Mouse (Mus musculus) NIH3T3 (cell line): ENCODE data around the gene Mcl1.
"Not testable (repeated sequence)": the region's sequence is repeated elsewhere in the genome, so short reads cannot be mapped to it uniquely, and the experiment has no call there.

Experiments used
- DNase-seq: peaks from one replicate; pipeline ENCODE4 v3.0.0-alpha.2; 2012; ENCODE audit warnings: low read depth

The Mcl1 gene

DNA sequence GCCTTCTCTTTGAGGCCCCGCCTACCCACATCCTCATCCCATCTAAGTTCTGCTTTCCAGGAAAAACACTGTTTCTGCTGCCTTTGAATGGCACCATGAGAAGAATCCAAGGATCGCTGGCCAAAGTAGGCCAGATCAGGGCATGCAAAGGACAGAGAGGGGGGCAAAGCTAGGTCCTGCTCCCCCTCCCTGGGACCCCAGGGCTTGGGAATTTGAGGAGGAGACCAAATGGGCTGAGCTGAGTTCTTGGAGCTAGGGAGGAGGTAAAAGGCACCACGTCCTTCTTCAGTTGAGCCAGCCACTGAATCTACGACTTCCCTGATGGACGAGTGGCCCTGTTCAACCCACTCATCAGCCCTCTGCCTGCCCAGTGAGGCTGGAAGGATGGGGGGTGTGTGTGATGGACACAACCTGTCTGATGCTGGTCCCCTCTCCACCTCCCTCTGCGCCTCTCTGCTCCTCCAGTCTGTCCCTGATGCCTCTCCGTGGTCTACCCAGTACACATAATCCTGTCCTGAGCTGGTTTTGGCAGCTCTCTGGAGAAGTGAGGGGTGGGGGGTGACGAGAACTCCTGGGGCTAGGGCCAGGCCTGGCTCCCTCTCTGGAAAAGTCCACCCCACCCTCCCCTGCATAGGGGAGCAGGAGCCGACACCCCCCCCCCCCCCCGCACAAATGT, 28.0 kb downstream of the Mcl1 start:
- peak; percentile 51 for DNase-seq

DNA sequence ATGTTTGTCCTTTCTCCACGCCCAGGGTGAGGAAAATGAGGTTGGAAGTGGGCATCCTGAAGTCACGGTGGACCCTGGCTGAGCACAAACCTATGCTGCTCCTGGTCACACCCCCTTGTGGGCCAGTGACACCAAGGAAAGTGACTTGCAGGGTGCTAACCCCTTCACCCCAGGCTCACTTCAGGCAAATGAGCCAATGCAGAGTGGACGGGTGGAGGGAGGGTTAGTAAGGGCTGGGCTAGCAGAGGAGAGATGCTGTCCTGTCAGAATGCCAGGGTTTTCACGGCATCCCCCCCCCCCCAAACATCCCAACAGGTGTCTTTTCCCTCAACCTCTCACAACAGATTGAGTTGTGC, 28.6 kb downstream of the Mcl1 start:
- DNase-seq, result no peak

DNA sequence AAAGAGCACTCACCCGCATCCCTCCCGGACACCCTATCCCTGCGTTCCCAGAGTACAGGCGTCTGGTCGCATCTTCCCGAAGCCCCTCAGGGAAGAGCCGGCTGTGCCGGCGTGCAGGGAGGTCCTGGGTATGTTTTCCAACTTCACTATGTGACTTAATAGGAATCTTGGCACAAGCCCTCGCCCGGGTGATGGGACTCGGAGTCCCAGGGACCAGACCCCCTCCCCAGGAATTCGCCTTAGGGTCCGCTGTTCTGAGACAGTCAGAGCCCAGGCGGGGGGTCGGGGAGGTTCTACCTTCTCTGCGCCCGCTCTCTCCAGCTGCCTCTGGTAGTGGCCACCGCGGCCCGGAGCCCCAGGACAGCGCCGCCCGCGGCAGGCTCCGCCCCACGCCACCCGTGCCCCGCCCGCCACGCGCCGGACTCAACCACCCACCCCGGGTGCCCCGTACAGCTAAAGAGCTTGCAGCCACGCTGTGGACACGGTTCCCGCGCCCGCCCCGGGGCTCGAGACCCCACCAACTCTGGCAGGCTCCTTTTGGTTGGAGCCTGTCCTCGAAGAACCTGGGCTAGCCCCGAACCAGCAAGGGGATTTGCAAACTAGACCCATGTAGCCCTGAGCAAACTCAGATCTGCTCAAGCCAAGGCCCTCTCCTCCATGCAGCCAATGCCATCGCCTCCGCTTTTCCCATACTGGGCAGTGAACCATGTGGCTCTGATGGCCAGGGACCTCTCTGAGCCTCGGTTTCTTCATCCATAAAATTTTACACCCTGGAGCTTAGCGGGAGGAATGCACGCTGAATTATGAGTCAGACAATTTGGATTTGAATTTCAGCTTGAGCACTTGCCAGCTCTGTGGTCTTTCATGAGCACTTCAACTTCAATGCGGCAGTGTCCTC, 29.2 kb downstream of the Mcl1 start, which contains the start of gene Adamtsl4:
Gene Adamtsl4, minus strand, starts transcription at position 394 of the 898 bp plus-strand sequence.
- peak; percentile 98 for DNase-seq

DNA sequence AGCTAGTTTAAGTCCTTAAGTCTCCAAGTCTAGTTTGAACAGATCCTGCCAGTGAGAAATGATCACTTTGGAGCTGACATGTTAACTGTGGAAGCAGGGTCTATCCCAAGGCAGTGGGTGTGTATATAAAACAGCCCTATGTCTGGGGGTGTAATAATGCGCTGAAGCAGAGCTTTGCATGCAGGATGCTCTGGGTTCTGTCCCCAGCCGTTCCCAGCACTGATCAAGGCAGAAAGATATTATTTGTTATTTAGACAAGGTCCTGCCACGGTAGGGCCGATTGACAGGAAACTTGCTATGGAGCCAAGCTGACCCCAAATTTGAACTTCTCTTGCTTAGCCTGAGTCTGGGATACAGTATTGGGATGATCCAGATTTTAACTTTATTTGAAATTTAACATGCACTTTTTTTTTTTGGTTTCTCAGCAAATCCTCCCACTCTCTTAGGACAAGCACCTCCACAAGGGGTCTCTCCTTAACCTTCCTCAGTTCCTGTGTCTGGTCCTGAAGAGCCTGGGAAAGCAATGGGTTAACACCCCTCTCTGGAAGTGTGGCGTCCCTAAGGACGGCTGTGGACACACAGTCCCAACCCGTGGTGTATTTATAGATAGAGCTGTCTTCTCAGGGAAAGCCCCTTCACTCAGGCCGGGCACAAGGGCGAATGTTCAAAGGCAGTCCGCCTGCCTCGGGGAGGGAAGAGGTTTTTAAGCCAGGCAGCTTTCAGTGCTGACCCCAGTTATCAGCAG, 30.8 kb downstream of the Mcl1 start:
- no peak for DNase-seq

DNA sequence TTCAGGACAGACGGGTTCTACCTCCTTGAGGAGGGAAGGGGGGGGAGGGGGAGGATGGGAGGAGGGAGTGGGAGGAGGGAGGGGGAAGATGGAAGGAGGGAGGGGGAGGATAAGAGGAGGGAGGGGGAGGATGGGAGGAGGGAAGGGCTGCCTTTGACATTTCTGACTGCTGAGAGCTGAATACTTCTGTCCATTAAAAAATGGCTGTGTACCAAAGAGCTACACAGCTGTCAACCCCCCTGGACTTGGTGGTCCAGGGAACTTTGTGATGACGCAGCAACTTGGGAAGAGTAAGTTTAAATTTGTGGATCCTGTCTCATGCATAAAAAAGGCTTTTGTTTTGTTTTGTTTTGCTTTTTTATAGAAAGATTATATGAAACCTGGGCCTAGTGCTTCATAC, 31.4 kb downstream of the Mcl1 start:
- DNase-seq, result no peak

DNA sequence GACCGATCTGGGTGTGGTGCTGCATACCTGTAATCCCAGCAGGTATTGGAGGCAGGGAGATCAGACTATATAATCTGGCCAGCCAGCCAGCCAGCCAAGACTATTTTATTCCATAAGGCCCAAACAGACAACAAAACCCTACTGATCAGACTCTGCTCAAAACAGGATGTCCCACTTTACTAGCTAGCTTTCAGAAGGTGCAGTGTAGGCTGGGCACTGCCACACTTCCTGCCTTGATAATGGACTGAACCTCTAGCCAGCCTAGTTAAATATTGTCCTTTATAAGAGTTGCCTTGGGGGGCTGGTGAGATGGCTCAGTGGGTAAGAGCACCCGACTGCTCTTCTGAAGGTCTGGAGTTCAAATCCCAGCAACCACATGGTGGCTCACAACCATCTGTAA, 32.0 kb downstream of the Mcl1 start:
- not testable (repeated sequence) for DNase-seq

DNA sequence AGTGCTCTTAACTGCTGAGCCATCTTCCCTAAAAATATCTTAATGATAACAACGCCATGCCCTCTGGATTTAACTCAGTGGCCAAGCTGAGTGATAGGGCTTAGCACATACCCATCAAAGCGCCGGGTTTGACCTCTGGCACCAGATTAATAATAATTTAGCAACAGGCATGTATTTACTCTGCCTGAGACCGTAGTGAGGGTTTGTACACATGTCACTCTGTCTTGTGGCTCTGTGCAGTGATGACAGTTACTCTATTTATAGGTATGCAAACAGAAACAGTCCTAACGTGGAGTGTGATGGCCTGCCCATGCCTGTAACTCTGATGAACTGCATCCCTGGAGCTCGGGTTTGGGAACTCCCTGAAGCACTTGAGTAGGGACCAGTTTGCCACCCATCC, 34.1 kb downstream of the Mcl1 start:
- no peak for DNase-seq

DNA sequence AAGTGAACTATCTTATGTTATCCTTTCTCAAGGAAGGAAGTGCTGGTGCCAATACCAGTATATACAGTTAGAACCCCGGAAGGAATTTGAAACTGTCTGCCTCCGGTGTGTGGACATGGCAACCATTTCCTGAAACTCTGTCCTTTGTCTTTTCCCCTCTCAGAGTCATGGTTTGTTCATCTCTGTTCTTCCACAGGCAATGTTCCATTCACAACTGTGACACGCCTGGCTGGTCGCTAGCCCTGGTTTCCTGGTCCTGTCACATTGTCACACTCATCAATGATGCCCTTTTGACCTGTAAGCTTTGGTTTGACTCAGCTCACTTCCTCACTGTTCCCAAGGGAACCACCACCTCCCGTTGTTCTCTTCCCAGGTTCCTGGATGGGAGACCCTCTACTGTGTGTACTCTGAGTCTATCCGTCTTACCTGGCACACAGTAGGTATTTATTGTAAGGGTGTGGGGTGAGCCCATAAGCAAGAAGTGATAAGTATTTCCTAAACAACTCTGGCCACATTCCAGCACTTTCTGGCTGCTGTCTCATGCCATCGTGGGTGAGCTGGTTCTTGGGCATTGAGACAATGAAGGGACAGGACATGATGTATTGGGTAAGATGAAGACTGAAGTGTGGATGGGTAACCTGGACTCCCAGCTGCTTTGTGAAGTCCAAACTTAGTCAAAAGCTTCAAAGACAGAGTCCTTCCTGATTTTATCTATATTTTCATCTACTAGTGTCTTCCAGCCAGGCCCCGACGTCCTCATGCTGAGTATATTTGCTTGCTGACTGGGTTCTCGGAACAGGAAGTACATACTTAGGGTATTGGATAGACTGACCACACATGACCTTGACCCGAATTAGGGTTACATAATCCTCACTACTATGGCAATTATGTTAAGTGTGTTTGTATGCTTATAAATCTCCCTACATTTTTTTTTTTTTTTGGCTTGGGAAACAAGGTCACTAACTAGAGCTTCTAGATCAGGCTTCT, 35.5 kb downstream of the Mcl1 start:
- DNase-seq, result no peak

DNA sequence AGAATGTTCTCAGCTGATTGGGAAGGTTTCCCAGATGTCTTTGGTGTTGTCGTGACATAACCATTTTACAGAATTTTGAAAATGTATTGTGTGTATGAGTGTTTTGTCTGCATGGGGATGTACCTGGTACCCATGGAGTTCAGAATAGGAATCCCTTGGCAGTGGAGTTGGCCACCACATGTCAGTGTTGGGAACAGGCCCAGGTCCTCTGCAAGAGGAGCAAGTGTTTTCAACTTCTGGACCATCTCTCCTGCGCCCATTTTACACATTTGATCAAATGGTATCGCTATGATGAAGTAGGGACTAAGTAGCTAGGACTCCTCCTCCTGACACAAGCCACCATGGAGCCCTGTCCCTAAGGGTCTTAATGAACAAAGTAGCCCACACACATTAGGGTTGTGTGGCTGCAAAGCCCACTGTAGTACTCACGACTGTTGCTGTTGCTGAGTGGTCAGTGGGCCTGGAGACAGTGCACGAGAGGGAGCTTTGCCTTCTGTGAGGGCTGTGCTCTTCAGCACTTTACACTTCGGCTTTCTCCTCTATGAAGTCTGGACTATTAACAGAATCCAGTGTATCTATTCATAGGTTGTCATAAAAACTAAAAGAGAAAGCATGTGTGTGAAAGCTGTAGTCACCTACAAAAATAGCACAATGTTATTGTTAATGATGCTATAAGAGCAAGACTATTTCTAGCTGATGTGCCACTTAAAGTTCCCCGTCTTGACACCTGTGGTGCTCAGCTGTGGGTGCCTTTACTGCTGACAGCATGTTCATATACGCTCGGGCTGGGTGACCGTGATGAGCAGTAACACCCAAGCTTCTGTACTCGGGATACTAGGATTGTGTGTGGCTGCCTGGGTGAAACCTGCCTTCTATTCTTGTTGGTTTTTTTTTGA, 36.5 kb downstream of the Mcl1 start:
- DNase-seq, result no peak

DNA sequence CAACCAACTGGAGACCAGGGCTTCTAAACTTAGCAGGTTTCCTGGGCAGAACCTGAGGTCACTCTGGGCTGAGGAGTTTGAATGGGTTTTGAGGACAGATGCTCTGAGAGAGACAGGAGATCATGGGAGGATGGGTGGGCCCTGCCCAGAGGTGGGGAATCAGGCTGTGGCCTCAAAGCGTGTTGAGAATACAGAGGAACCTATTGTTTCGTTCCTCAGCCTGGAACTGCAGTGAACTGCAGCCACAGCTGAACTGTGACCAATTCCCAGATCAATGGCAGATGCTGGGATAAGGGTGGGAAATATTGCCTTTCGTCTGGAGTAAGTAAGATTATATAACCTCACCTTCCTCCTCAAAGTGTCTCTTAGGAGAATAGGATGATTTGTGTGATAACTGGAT, 37.2 kb downstream of the Mcl1 start:
- no peak for DNase-seq

DNA sequence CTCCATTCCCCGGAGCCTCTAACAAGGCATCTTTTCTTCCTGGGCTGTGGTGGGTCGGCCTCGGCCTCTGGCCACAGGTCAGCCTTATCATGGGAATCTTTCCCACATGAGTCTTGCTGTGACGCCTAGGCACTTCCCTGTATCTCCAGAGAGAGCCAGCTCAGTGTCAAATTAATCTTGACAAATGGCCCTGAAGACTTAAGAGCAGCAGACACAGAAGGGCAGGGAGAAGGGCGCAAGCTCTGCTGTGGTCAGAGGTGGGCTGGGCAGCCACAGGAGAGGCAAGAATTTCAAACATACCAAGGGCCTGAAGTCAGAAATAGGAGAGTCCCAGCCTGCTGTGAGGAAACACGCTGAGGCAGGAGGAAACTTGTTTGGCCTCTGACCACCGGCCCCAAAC, 37.8 kb downstream of the Mcl1 start:
- peak; percentile 87 for DNase-seq

DNA sequence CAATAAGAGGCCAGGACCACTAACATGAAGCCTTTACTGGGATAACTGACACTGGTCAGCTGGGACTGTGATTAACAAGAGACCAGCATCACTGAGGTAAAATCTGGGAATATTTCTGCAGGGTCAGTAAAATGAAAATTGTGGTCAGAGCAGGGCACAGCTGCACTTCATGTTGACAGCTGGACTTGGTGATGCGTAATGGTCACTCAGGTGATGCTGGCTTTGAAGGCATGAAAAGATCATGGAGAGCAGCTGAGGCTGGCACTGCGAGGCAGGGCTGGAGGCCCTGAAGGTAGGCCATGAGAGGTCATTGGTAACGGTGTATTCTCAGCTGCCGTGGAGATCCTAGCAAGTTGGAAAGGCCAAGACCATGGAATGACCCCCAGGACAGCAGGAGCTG, 39.7 kb downstream of the Mcl1 start:
- no peak for DNase-seq

DNA sequence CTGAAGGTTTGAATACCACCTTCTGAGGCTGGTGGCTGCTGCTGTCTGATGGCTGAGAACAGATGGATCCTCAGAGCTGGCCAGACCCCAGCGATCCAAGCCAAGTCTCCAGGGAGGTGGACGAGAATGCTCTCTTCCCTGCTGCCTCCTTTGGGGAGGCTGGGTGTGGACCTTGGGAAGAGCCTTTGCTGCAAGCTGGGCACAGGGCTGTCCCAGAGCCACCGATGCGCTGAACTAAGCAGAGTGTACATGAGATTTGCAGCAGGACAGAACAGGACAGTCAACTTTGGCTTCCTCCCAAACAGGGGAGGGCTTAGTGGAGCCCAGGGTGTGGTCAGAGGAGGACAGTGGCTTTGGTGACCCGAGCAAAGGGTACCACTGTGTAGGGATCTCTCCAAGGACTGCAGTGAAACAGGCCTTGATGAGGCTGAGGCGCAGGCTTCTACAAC, 41.7 kb downstream of the Mcl1 start:
- no peak for DNase-seq

DNA sequence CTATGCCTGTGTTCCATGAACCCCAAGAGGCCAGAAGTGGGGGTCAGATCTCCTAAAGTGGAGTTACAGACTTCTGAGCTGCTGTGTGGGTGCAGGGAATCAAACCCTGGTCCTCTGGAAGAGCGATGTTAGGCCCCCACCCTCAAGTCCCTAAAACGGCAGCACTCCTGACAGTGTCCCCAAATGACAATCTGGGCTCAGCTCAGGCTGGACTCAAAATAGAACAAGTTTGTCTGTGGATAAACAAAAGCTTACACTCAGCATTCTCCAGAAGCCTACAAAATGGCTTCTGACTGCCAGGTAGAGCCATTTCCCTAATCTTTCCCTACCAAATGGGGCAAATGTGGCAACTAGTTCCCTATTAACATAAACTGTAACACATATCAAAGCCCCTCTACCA, 42.5 kb downstream of the Mcl1 start:
- no peak for DNase-seq

DNA sequence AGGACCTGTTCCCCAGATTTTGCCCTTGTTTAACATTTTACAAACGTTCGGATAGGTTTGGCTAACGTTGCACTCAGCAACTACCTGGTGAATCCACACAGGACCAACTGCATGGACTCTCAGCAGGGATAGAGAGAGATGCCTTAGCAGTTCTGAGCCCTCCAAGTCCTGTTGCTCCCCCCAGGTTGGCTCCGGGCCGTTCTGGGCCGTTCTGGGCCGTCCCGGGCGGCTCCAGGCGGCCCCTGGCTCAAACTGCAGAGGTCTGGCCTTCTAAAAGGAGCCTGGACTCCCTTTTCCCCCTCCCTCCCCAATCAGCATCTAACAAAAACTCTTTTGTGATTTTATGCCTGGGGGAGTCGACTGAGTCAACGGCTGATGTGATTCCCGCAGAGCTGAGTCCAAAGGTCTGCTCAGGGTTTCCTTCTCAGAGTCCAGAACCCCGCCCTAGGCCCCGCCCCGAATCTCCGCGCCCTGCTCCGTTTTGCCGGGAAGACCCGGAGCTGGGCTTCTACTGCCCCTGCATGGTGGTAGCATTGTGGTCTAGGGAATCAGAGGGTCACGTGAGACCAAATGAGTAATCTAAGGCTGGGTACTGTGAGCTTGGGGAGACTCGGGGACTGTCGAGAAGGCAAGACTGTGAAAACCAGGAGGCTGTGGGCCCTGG, 43.4 kb downstream of the Mcl1 start:
- DNase-seq, result peak; percentile 96

DNA sequence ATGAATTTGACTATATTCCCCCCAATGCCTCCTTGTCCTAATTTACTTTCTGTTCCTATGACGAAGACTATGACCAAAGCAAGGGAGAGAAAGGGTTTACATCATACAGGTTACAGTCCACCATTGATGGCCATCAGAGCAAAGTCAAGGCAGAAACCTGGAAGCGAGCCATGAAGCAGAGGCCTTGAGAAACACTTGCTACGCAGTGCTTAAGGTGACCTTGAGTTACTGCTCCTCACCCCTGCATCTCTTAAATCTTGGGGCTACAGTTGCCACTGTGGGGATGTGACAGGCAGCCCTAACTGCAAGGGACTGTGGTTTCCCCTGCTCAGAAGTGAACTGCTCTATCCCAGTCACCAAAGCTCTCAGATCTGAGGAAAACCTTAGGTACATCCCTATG, 44.7 kb downstream of the Mcl1 start:
- DNase-seq, result no peak

DNA sequence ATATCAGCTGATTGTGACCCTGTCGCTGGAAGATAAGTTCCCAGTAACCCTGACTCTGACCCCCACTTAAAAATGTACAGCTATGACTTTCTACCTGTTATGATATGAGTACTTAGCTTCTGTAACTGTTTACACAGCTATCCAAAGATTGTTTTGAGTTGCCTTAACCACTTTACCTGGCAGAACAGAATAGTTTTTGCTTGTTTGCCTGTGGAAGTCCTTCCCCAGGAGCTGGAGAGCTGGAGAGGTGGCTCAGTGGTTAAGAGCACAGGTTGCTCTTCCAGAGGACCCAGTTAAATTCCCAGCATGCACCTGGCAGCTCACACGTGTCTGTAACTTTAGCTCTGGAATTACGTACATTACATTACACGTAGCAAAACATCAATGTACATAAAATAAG, 46.0 kb downstream of the Mcl1 start:
- no peak for DNase-seq

DNA sequence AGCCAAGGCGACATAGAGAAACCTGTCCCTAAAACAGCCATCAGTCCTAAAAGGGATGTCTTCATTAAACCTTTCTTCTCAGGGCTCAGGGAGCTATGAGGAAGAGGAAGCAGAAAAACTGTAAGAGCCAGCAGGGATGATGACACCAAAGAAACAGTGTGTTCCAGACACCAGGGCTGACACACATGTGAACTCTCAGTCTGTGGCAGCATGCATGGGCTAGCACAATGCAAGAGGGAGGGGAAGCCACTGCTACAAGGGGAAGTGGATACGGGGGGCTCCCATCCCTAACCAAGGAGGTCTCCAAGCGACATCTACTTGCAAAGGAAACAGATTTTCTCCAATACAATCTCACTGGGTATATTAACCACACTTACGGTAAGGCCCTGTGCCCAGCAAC, 47.7 kb downstream of the Mcl1 start:
- no peak for DNase-seq

DNA sequence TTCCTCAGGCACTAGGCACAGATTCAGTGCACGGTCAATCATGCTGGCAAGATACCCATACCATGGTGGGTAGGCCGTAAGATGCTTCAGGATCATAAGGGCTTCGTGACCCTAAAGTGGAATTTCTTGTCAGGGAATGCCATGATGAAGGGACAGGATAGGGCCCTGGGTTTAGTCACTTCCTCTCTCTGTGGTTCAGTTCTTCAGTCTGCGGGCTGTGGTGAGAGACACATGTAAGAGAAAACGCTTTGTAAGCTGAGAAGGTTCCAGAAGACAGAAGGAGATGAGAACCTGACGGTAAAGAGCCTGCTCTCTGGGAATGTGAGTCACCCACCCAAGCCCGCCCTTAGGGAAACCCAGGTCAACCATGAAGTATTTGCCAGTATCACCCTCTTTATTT, 48.9 kb downstream of the Mcl1 start:
- DNase-seq, result no peak

DNA sequence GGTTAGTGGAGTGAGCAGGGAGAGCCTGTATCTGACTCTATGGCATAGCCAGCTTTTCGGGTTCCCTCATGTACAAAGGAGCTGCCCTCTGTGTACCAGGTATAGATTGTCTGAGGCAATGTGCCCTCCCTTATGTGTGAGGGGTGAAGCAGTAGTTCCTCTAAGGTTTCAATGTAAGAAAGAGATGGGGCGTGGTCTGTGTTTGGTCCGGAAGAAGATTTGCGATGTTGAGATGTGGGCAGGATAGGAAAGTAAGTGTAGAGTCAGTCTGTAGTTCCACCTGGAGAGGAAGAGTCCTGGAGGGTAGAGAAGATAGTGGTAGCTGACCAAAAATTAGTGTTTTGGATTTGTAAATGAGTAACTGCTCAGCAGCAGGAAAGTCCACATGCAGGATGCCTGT, 50.5 kb downstream of the Mcl1 start:
- no peak for DNase-seq
